Mouse (Mus musculus): ENCODE measurements around the gene Mrpl51. TPM values are rescaled to one million over a fixed set of nuclear protein-coding genes. Genes with fewer than 3 reads are reported as not detected.

The Mrpl51 gene
- polyA plus RNA-seq, 1 experiment from 2014 or later, result 205 TPM

DNA sequence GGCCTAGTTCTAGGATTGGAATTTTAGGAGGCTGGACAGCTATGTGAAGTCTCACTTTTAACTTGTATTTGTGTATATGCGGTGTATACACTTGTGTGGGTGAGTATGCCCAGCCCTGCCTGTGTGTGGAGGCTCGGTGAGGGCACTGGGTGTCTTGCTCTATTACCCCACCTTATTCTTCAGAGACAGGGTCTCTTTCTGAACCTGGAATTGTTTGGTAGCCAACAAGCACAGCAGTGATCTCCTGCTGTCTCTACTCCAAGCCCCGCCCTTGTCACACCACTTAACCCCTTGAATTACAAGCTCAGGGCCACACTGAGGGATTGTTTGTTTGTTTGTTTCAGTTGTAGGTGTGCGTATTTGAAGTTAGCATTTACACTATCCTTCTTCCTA lies 40.4 kb downstream of the Mrpl51 start:
- H3K4me2 ChIP-seq, result peak overlapping the region; percentile 98
- ATAC-seq (ENCODE audit: insufficient read depth) (peak; percentile 28), DNase-seq (no peak)
- H3K27ac ChIP-seq (ENCODE audit: low read depth), result no peak overlapping the region
- peak overlapping the region; percentile 76 for H3K9ac ChIP-seq
- no peak for TF ChIP-seq CTCF (IDR thresholded peaks at IDR 0.05; ENCODE audit: low read depth)
- H3K36me3 ChIP-seq (ENCODE audit: insufficient read depth), result no peaks in the 10 kb centered on the region
- peak overlapping the region; percentile 52 for H3K4me3 ChIP-seq (ENCODE audit: low read depth, low read length)
- no peaks in the 10 kb centered on the region; the same call in 1 of the 2 replicates for H3K4me1 ChIP-seq (ENCODE audit: insufficient read depth)
- 42% methylated on average over 4 of the region's 4 CpGs for WGBS
- no peaks in the 10 kb centered on the region for H3K9me3 ChIP-seq (ENCODE audit: low read depth, low read length)
- no peaks in the 10 kb centered on the region for H3K27me3 ChIP-seq (ENCODE audit: insufficient read depth, low read length)

GRCm38 (mm10) chr6:125232516-125232915 lies 40.9 kb downstream of the Mrpl51 start:
- peak overlapping the region; percentile 98; the same call in 1 of the 2 replicates for H3K4me2 ChIP-seq
- no peak overlapping the region for H3K9ac ChIP-seq
- ATAC-seq (ENCODE audit: insufficient read depth), result no peak
- no peak overlapping the region for H3K27ac ChIP-seq (ENCODE audit: low read depth)
- H3K4me1 ChIP-seq (ENCODE audit: insufficient read depth), result no peaks in the 10 kb centered on the region; the same call in 1 of the 2 replicates
- no peaks in the 10 kb centered on the region for H3K36me3 ChIP-seq (ENCODE audit: insufficient read depth)
- H3K27me3 ChIP-seq (ENCODE audit: insufficient read depth, low read length), result no peaks in the 10 kb centered on the region
- no peak overlapping the region for H3K4me3 ChIP-seq (ENCODE audit: low read depth, low read length)
- no peaks in the 10 kb centered on the region for H3K9me3 ChIP-seq (ENCODE audit: low read depth, low read length)
- no peak for TF ChIP-seq CTCF (IDR thresholded peaks at IDR 0.05; ENCODE audit: low read depth)
- 69% methylated on average over 6 of the region's 6 CpGs for WGBS
- no peak for DNase-seq

DNA sequence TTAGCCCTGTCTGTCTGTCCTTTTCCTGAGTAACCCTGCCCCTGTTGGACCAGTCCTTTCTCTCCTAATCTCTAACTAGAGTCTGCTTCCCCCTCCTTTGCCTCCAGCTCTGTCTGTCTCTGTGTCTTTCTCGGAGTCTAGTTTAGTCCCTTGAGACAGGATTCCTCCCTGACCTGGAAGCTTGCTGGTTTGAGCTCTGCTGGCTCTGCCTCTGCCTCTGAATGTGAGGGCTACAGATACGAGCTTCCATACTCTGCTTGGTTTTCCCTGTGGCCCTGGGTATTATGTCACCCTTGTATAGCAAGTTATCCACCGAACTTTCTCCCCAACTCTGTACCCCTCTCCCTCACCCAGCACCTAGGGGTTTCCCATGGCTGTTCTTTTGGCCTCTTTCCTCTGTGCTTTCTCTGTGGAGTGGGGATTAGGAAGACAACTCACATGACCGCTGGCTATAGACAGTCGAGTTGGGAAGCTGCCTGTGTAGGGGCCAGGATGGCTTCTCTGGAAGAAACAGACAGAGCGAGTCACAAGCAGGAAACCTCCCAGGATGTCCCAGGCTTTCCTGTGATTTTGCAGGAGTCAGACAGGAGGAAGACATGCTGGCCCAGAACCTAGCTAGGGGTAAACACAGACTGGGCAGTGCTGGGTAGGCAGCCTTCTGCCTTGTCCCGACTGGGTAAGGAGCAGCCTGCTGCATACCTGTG lies 42.4 kb downstream of the Mrpl51 start:
- Histone ChIP-seq H3K4me3 (ENCODE audit: low read depth, low read length) (no peak overlapping the region), H3K27ac (ENCODE audit: low read depth) (peak overlapping the region; percentile 12), H3K9me3 (ENCODE audit: low read depth, low read length) (no peaks in the 10 kb centered on the region), H3K4me1 (ENCODE audit: insufficient read depth) (no peaks in the 10 kb centered on the region; the same call in 1 of the 2 replicates), H3K9ac (no peak overlapping the region), H3K4me2 (peak overlapping the region; percentile 13; the same call in 1 of the 2 replicates), H3K36me3 (ENCODE audit: insufficient read depth) (no peaks in the 10 kb centered on the region), H3K27me3 (ENCODE audit: insufficient read depth, low read length) (no peaks in the 10 kb centered on the region)
- ATAC-seq (ENCODE audit: insufficient read depth), result peak; percentile 63
- TF ChIP-seq CTCF (IDR thresholded peaks at IDR 0.05; ENCODE audit: low read depth), result no peak
- WGBS, result 43% methylated on average over 7 of the region's 7 CpGs
- peak; percentile 40 for DNase-seq

DNA sequence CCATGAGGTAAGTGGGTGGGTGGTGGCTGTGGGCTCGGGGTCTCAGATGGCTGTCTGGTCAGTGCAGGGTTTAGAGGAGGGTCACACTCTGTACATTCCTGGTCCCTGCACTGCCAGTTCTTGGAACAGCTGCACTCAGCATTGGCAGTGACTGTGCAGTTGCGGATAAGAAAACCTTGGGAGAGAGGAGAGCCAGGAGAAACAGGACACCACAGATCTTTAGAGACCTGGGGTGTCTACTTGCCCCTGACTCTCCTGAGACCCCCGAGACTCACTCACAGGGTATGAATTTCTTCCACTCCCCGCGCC lies 42.9 kb downstream of the Mrpl51 start:
- no peaks in the 10 kb centered on the region; the same call in 1 of the 2 replicates for H3K4me1 ChIP-seq (ENCODE audit: insufficient read depth)
- no peak overlapping the region; the same call in 1 of the 2 replicates for H3K27ac ChIP-seq (ENCODE audit: low read depth)
- DNase-seq (no peak), ATAC-seq (ENCODE audit: insufficient read depth) (no peak)
- H3K4me3 ChIP-seq (ENCODE audit: low read depth, low read length), result no peak overlapping the region
- peak overlapping the region; percentile 13; the same call in 1 of the 2 replicates for H3K4me2 ChIP-seq
- WGBS, result 50% methylated on average over 5 of the region's 5 CpGs
- no peaks in the 10 kb centered on the region for H3K36me3 ChIP-seq (ENCODE audit: insufficient read depth)
- H3K9ac ChIP-seq, result no peak overlapping the region
- H3K27me3 ChIP-seq (ENCODE audit: insufficient read depth, low read length), result no peaks in the 10 kb centered on the region
- H3K9me3 ChIP-seq (ENCODE audit: low read depth, low read length), result no peaks in the 10 kb centered on the region
- no peak for TF ChIP-seq CTCF (IDR thresholded peaks at IDR 0.05; ENCODE audit: low read depth)

GRCm38 (mm10) chr6:125236341-125236740 lies 44.7 kb downstream of the Mrpl51 start:
- no peak for ATAC-seq (ENCODE audit: insufficient read depth)
- no peak overlapping the region for H3K4me3 ChIP-seq (ENCODE audit: low read depth, low read length)
- no peaks in the 10 kb centered on the region for H3K9me3 ChIP-seq (ENCODE audit: low read depth, low read length)
- H3K27me3 ChIP-seq (ENCODE audit: insufficient read depth, low read length), result no peaks in the 10 kb centered on the region
- H3K27ac ChIP-seq (ENCODE audit: low read depth), result no peak overlapping the region
- no peaks in the 10 kb centered on the region; the same call in 1 of the 2 replicates for H3K4me1 ChIP-seq (ENCODE audit: insufficient read depth)
- no peak overlapping the region for H3K9ac ChIP-seq
- WGBS, result 77% methylated on average over 6 of the region's 6 CpGs
- no peaks in the 10 kb centered on the region for H3K36me3 ChIP-seq (ENCODE audit: insufficient read depth)
- DNase-seq, result no peak
- no peak for TF ChIP-seq CTCF (IDR thresholded peaks at IDR 0.05; ENCODE audit: low read depth)
- H3K4me2 ChIP-seq, result no peak overlapping the region

- no peaks in the 10 kb centered on the region for H3K9me3 ChIP-seq (ENCODE audit: low read depth, low read length)
- WGBS, result 48% methylated on average over 6 of the region's 6 CpGs
- no peak within 1 kb of the TSS for H3K27ac ChIP-seq (ENCODE audit: low read depth)
- no peak within 1 kb of the TSS for H3K4me3 ChIP-seq (ENCODE audit: low read depth, low read length)
- H3K4me2 ChIP-seq, result no peak within 1 kb of the TSS
- H3K9ac ChIP-seq, result no peak within 1 kb of the TSS
- no peak for ATAC-seq (ENCODE audit: insufficient read depth)
- DNase-seq, result no peak
- no peaks in the 10 kb centered on the region for H3K27me3 ChIP-seq (ENCODE audit: insufficient read depth, low read length)
- no peak for TF ChIP-seq CTCF (IDR thresholded peaks at IDR 0.05; ENCODE audit: low read depth)
- H3K36me3 ChIP-seq (ENCODE audit: insufficient read depth), result no peaks in the 10 kb centered on the region
- H3K4me1 ChIP-seq (ENCODE audit: insufficient read depth), result no peaks in the 10 kb centered on the region; the same call in 1 of the 2 replicates
These were observed 45.2 kb downstream of the Mrpl51 start, which contains the start of gene Cd27 for GRCm38 (mm10) chr6:125236782-125237181. Cd27 (minus strand) TSS chr6:125237010.

DNA sequence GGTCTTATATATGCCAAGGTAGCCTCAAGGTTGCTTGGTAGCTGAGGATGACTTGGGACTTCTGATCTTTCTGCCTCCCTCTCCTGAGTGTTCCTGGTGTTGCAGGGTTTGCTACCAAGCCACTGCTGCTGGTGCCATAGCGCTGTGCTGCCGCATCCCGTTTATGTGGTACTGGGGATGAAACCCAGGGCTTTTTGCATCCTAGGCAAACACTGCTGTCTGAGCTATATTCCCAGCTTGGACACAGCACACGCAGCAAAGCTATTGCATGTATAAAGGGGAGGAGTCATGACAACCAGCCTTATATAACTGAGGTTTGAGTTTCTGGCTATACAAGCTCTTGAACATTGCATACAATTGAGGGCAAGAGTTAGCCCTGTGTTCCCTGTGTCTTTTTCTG lies 45.8 kb downstream of the Mrpl51 start:
- Histone ChIP-seq H3K36me3 (ENCODE audit: insufficient read depth) (no peaks in the 10 kb centered on the region), H3K9ac (no peak overlapping the region), H3K4me3 (ENCODE audit: low read depth, low read length) (no peak overlapping the region), H3K27me3 (ENCODE audit: insufficient read depth, low read length) (no peaks in the 10 kb centered on the region), H3K9me3 (ENCODE audit: low read depth, low read length) (no peaks in the 10 kb centered on the region), H3K27ac (ENCODE audit: low read depth) (no peak overlapping the region), H3K4me2 (no peak overlapping the region), H3K4me1 (ENCODE audit: insufficient read depth) (no peaks in the 10 kb centered on the region; the same call in 1 of the 2 replicates)
- WGBS, result 77% methylated on average over 4 of the region's 4 CpGs
- DNase-seq (no peak), ATAC-seq (ENCODE audit: insufficient read depth) (no peak)
- no peak for TF ChIP-seq CTCF (IDR thresholded peaks at IDR 0.05; ENCODE audit: low read depth)
